Mouse (Mus musculus) neural tube, embryonic 11.5 days (tissue): ENCODE results near the gene Dmrtb1. TPM values are rescaled to one million over a fixed set of nuclear protein-coding genes. Genes with fewer than 3 reads are reported as not detected.

Source experiments
- ATAC-seq: fragments of 200-750 bp; cut with Nextera tagmentation; 2 replicates; pipeline ENCODE4 v1.8.0; 2017; ENCODE audit warnings: moderate number of reproducible peaks, mild to moderate bottlenecking, moderate TSS enrichment, moderate library complexity; ENCODE audit not compliant: insufficient read depth, low FRiP score, low TSS enrichment
- DNase-seq: peaks from one replicate; pipeline ENCODE4 v3.0.0-alpha.2; 2015; ENCODE audit warnings: low spot score
- H3K27ac ChIP-seq: fragments of 300-500 bp; sonication (generic); 2 replicates; pipeline ENCODE4 v1.5.1; 2014; ENCODE audit warnings: low read depth, mild to moderate bottlenecking, low read length
- H3K27me3 ChIP-seq: fragments of 300-500 bp; sonication (generic); 2 replicates; pipeline ENCODE4 v1.6.1; 2014; ENCODE audit warnings: mild to moderate bottlenecking, low read length, mixed read lengths; ENCODE audit not compliant: control insufficient read depth, insufficient read depth
- H3K36me3 ChIP-seq: fragments of 300-500 bp; sonication (generic); 2 replicates; pipeline ENCODE4 v1.6.1; 2014; ENCODE audit warnings: mild to moderate bottlenecking, low read length, moderate library complexity, mixed read lengths; ENCODE audit not compliant: control insufficient read depth, insufficient read depth
- H3K4me1 ChIP-seq: fragments of 300-500 bp; sonication (generic); 2 replicates; pipeline ENCODE4 v1.6.1; 2014; ENCODE audit warnings: low read length, mixed read lengths; ENCODE audit not compliant: control insufficient read depth, insufficient read depth
- H3K4me2 ChIP-seq: fragments of 300-500 bp; sonication (generic); 2 replicates; pipeline ENCODE4 v1.6.1; 2014; ENCODE audit warnings: low read depth, mild to moderate bottlenecking, moderate library complexity
- H3K4me3 ChIP-seq: fragments of 300-500 bp; sonication (generic); 2 replicates; pipeline ENCODE4 v1.5.1; 2014; ENCODE audit warnings: low read depth, low read length
- H3K9ac ChIP-seq: fragments of 300-500 bp; sonication (generic); 2 replicates; pipeline ENCODE4 v1.6.1; 2014; ENCODE audit warnings: mild to moderate bottlenecking, low read length
- H3K9me3 ChIP-seq: fragments of 300-500 bp; sonication (generic); 2 replicates; pipeline ENCODE4 v1.6.1; 2016; ENCODE audit warnings: low read length; ENCODE audit not compliant: control insufficient read depth
- WGBS: fragments of 180-500 bp; shearing (Covaris S2); extraction: QIAGEN DNeasy Blood & Tissue Kit; methylation state at CpG from one replicate; pipeline ENCODE4 v1.1.7; 2014; 5-methylcytosine and 5-hydroxymethylcytosine counted together
- microRNA-seq: library from miRNA; unstranded; fragments of <30 nt; microRNA quantifications from one replicate; pipeline ENCODE4, GENCODE M21; 2016
- polyA plus RNA-seq: library from polyadenylated mRNA; unstranded; fragments of >200 nt; fragmentation: Nextera tagmentation; extraction: Ambion mirVana; gene quantifications from 2 replicates; pipeline ENCODE4 v1.2.1, GENCODE M21; 2014

The Dmrtb1 gene
- polyA plus RNA-seq, 1 experiment from 2014 or later, result 5.8 TPM

GRCm38 (mm10) chr4:107637670-107638069 is 46.4 kb downstream of the Dmrtb1 start:
- H3K27me3 ChIP-seq, result no peaks in the 10 kb centered on the region
- no peak for DNase-seq
- H3K36me3 ChIP-seq, result no peaks in the 10 kb centered on the region
- no peak overlapping the region for H3K4me3 ChIP-seq
- H3K9ac ChIP-seq, result no peak overlapping the region
- H3K4me2 ChIP-seq, result no peak overlapping the region
- H3K27ac ChIP-seq, result no peak overlapping the region
- 0 out of 2 replicates have a peak, but pooled peaks cover 3% of the 10 kb centered on the region for H3K4me1 ChIP-seq
- H3K9me3 ChIP-seq, result no peaks in the 10 kb centered on the region
- ATAC-seq, result no peak
- 63% methylated on average over 3 of the region's 3 CpGs for WGBS

DNA sequence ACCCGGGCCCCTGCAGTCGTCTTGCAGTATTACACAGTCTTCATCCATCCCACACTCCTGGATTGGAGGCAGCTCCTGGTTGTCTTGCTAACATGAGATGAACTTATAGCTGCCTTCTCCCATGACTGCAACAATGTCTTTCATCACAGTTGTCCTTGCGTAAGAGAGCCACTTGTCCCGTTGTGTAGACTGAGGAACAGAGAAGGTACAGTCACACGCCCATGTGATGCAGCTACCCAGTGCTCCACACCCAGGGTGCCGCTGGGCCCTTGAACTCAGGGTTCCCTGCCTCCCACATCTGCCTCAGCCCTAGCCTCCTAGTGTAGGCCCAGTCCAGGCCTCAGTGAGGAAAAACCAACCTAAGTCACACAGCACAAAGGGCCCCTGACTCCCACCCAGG is 47.9 kb downstream of the Dmrtb1 start:
- ATAC-seq (no peak), DNase-seq (no peak)
- no peak overlapping the region for H3K4me2 ChIP-seq
- no peak overlapping the region for H3K9ac ChIP-seq
- 73% methylated on average over 6 of the region's 6 CpGs for WGBS
- H3K4me3 ChIP-seq, result no peak overlapping the region
- no peaks in the 10 kb centered on the region for H3K36me3 ChIP-seq
- H3K27ac ChIP-seq, result no peak overlapping the region
- H3K9me3 ChIP-seq, result no peaks in the 10 kb centered on the region
- H3K4me1 ChIP-seq, result 0 out of 2 replicates have a peak, but pooled peaks cover 3% of the 10 kb centered on the region
- H3K27me3 ChIP-seq, result no peaks in the 10 kb centered on the region

DNA sequence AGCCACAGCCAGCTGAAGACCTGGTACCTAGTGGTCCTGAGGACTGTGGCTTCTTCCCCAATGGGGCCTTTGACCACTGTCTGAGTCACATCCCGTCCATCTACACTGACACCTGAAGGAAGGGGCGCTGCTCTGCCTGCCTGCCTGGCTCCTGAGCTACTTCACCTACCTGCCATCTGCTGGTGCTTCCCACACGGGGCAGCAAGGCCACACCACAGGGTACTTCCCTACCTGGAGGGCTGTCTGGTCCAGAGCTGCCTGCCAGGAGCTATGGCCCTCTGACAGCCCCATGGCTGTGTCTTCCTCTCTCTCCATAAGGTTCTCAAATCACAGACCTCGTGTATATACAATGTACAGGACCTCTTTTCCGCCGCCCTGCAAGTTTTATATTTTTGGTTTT is 49.4 kb downstream of the Dmrtb1 start:
- Histone ChIP-seq H3K9me3 (no peaks in the 10 kb centered on the region), H3K36me3 (no peaks in the 10 kb centered on the region), H3K27me3 (no peaks in the 10 kb centered on the region), H3K4me3 (no peak overlapping the region), H3K4me1 (0 out of 2 replicates have a peak, but pooled peaks cover 3% of the 10 kb centered on the region), H3K4me2 (no peak overlapping the region), H3K27ac (no peak overlapping the region), H3K9ac (no peak overlapping the region)
- ATAC-seq (no peak), DNase-seq (no peak)
- 72% methylated on average over 6 of the region's 6 CpGs for WGBS

DNA sequence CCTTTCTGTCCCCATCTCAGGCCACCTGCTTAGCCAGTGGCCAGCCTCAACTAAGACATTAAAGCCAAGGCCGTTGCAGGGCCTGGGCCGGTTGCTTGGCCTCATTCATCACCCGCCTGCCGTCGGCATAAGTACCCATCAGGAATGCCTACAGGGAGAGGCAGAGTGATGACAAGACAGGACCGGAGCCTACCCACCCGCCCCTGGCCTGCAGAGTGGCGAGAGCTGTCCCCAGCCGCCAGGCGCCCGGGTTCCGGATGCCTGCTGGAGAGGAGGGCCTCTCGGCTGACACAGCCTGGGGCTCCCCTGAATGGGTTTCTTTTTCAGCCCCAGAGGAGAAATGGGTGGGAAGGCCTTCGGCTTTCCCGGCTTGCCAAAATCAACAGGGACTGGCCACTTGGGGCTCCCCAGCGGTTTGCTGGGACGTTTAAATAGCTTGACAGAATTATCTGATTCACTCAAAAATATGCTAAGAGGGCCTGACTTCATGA is 55.1 kb downstream of the Dmrtb1 start:
- DNase-seq (no peak), ATAC-seq (no peak)
- Histone ChIP-seq H3K36me3 (no peaks in the 10 kb centered on the region), H3K9ac (no peak overlapping the region), H3K4me1 (peaks cover 10% of the 10 kb centered on the region), H3K4me3 (no peak overlapping the region), H3K27me3 (no peaks in the 10 kb centered on the region), H3K4me2 (no peak overlapping the region), H3K27ac (no peak overlapping the region), H3K9me3 (no peaks in the 10 kb centered on the region)
- WGBS, result 61% methylated on average over 17 of the region's 17 CpGs

DNA sequence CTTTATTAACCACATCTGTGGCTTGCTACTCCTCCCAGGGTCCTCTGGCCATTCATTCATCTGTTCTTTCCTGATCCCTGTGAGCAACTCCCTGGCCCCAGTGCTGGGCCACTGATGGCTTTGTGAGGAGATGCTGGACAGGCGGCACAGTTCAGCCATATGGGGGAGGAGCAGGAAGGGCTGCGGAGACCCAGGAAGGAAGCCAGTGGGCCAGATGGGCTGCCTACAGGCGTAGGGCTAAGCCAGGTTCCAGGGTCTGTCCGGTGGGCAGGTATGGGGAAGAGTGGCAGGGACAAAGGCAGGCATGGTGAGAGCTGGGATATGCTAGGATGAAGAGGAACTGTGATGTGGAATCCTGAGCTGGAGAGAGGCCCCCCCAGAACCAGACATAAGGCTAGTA is 55.8 kb downstream of the Dmrtb1 start:
- 74% methylated on average over 4 of the region's 4 CpGs for WGBS

More for the DNA sequence above, 55.8 kb downstream of the Dmrtb1 start:
- peaks cover 12% of the 10 kb centered on the region for H3K4me1 ChIP-seq
- H3K9me3 ChIP-seq, result no peaks in the 10 kb centered on the region
- DNase-seq, result no peak
- H3K36me3 ChIP-seq, result no peaks in the 10 kb centered on the region
- no peak overlapping the region for H3K27ac ChIP-seq
- no peak overlapping the region for H3K9ac ChIP-seq
- H3K27me3 ChIP-seq, result no peaks in the 10 kb centered on the region
- no peak overlapping the region for H3K4me2 ChIP-seq
- H3K4me3 ChIP-seq, result no peak overlapping the region
- ATAC-seq, result no peak

Small RNA genes lying within 50 kb of the gene (microRNA-seq; reads per million reads assigned to microRNA genes)
- not detected for gene Gm25123

Other genes starting within 250 kb of the Dmrtb1 start
- gene Glis1, start 249.6 kb downstream of the Dmrtb1 start, polyA plus RNA-seq, result 2.4 and 6.4 TPM in 2 replicates
- gene Lrp8, start 118.0 kb upstream of the Dmrtb1 start, polyA plus RNA-seq, result 25.6 and 27.6 TPM in 2 replicates
- gene Magoh, start 195.5 kb upstream of the Dmrtb1 start, polyA plus RNA-seq, result 195 and 208 TPM in 2 replicates
- 109 and 128 TPM in 2 replicates for gene 0610037L13Rik, start 205.6 kb upstream of the Dmrtb1 start, polyA plus RNA-seq
- 34.8 and 35.0 TPM in 2 replicates for gene Cpt2, start 239.4 kb upstream of the Dmrtb1 start, polyA plus RNA-seq